Mouse (Mus musculus) liver, embryonic 14.5 days (tissue): ENCODE data around the gene Spata25. TPM values are rescaled to one million over a fixed set of nuclear protein-coding genes. Genes with fewer than 3 reads are reported as not detected.
A peak's percentile ranks its signal among the peaks of the same experiment; 100 is the strongest.

ENCODE experiments used
- ATAC-seq: fragments of 200-750 bp; cut with Nextera tagmentation; 2 replicates; pipeline ENCODE4 v1.8.0; 2017; ENCODE audit warnings: moderate number of reproducible peaks, mild to moderate bottlenecking, moderate library complexity; ENCODE audit not compliant: insufficient read depth
- DNase-seq, 3 experiments: peaks; one replicate each; pipeline ENCODE4 v3.0.0-alpha.2; 2012 to 2013; ENCODE audit warnings: low read depth in 3 of 3, low spot score in 3 of 3
- H3K27ac ChIP-seq: fragments of 300-500 bp; sonication (generic); 2 replicates; pipeline ENCODE4 v1.5.1; 2014; ENCODE audit warnings: moderate library complexity, mild to moderate bottlenecking, control low read depth, inconsistent platforms
- H3K27me3 ChIP-seq: fragments of 300-500 bp; sonication (generic); 2 replicates; pipeline ENCODE4 v1.6.1; 2014; ENCODE audit warnings: mild to moderate bottlenecking, low read length, moderate library complexity; ENCODE audit not compliant: control insufficient read depth, insufficient read depth
- H3K36me3 ChIP-seq: fragments of 300-500 bp; sonication (generic); replicated peaks from 2 replicates; pipeline ENCODE4 v1.6.1; 2014; ENCODE audit warnings: low read depth; ENCODE audit not compliant: control insufficient read depth, insufficient read depth
- H3K4me1 ChIP-seq, 2 experiments: fragments of 200-500 bp in 1 of 2; fragments of 300-500 bp in 1 of 2; sonication (generic) in 1 of 2; replicated peaks; 2 replicates each; pipeline ENCODE4 v1.6.1; 2012 to 2014; ENCODE audit warnings: antibody characterized with exemption in 1 of 2, inconsistent platforms in 1 of 2, low read length in 1 of 2; ENCODE audit not compliant: control insufficient read depth in 2 of 2, insufficient read depth in 2 of 2
- H3K4me2 ChIP-seq: fragments of 300-500 bp; sonication (generic); 2 replicates; pipeline ENCODE4 v1.6.1; 2014; ENCODE audit warnings: low read depth, mild to moderate bottlenecking, control low read depth, moderate library complexity
- H3K4me3 ChIP-seq, 2 experiments: fragments of 200-500 bp in 1 of 2; fragments of 300-500 bp in 1 of 2; sonication (generic) in 1 of 2; 2 replicates each; pipeline ENCODE4 v1.5.1; 2012 to 2014; ENCODE audit warnings: low read depth in 2 of 2, low read length in 2 of 2, mild to moderate bottlenecking in 2 of 2, control low read depth in 1 of 2, inconsistent platforms in 1 of 2, moderate library complexity in 1 of 2; ENCODE audit not compliant: insufficient read depth in 1 of 2
- H3K9ac ChIP-seq: fragments of 300-500 bp; sonication (generic); replicated peaks from 2 replicates; pipeline ENCODE4 v1.6.1; 2014; ENCODE audit warnings: mild to moderate bottlenecking, control low read depth, moderate library complexity
- H3K9me3 ChIP-seq: fragments of 300-500 bp; sonication (generic); 2 replicates; pipeline ENCODE4 v1.6.1; 2016; ENCODE audit warnings: low read length, mixed read lengths; ENCODE audit not compliant: control insufficient read depth
- CTCF ChIP-seq: IDR thresholded peaks from 2 replicates; pipeline ENCODE4 v1.5.1; 2016; ENCODE audit warnings: antibody characterized with exemption, low read depth, control low read depth
- EP300 ChIP-seq: IDR thresholded peaks from 2 replicates; pipeline ENCODE4 v1.6.1; 2016; ENCODE audit warnings: antibody characterized with exemption, low read depth
- WGBS: fragments of 180-500 bp; shearing (Covaris S2); extraction: QIAGEN DNeasy Blood & Tissue Kit; methylation state at CpG from one replicate; pipeline ENCODE4 v1.1.7; 2014; ENCODE audit not compliant: insufficient replicate concordance; 5-methylcytosine and 5-hydroxymethylcytosine counted together
- polyA plus RNA-seq, 2 experiments: library from polyadenylated mRNA; depleted of rRNA in 1 of 2; stranded (reverse) in 1 of 2; unstranded in 1 of 2; fragments of >200 nt; fragmentation: Nextera tagmentation in 1 of 2; extraction: Ambion mirVana in 1 of 2; gene quantifications; 2 replicates each; pipeline versions ENCODE4 v1.2.1 to v1.2.3; 2012 to 2014

Gene Spata25
- polyA plus RNA-seq, 2 experiments: not detected

- TF ChIP-seq EP300 (no peak), CTCF (peak; percentile 63)
- ATAC-seq (no peak), DNase-seq (no peak)
- no peak overlapping the region for H3K4me2 ChIP-seq
- H3K9ac ChIP-seq: no peak overlapping the region
- H3K4me1 ChIP-seq: no peaks in the 10 kb centered on the region
- no peaks in the 10 kb centered on the region for H3K36me3 ChIP-seq
- WGBS: 37% methylated on average over 3 of the region's 3 CpGs
- H3K27ac ChIP-seq: no peak overlapping the region
- no peaks in the 10 kb centered on the region for H3K9me3 ChIP-seq
- no peaks in the 10 kb centered on the region for H3K27me3 ChIP-seq
- H3K4me3 ChIP-seq: no peak overlapping the region
These were observed 17.4 kb upstream of the Spata25 start for GRCm38 (mm10) chr2:164845782-164846181.

GRCm38 (mm10) chr2:164835164-164835563, 6.8 kb upstream of the Spata25 start:
- Histone ChIP-seq H3K27ac (no peak overlapping the region), H3K4me2 (peak overlapping the region; percentile 100), H3K9me3 (no peaks in the 10 kb centered on the region), H3K9ac (no peak overlapping the region), H3K4me1 (peaks cover 0 to 3% of the 10 kb centered on the region in 2 experiments; a peak in 1 of 4 replicates), H3K4me3 (no peak overlapping the region), H3K36me3 (peaks cover 3% of the 10 kb centered on the region; the same call in 1 of the 2 replicates), H3K27me3 (no peaks in the 10 kb centered on the region)
- ATAC-seq (no peak), DNase-seq (no peak)
- 95% methylated on average over 4 of the region's 4 CpGs for WGBS
- no peak for TF ChIP-seq CTCF
- TF ChIP-seq EP300: no peak

GRCm38 (mm10) chr2:164834531-164834930, 6.2 kb upstream of the Spata25 start:
- no peak for ATAC-seq
- Histone ChIP-seq H3K4me1 (peaks cover 0 to 3% of the 10 kb centered on the region in 2 experiments; a peak in 1 of 4 replicates), H3K9ac (peak overlapping the region; percentile 81), H3K4me2 (peak overlapping the region; percentile 100), H3K4me3 (peak overlapping the region; percentile 73 to 83), H3K36me3 (peaks cover 3% of the 10 kb centered on the region; the same call in 1 of the 2 replicates), H3K27me3 (no peaks in the 10 kb centered on the region), H3K27ac (no peak overlapping the region), H3K9me3 (no peaks in the 10 kb centered on the region)
- WGBS: 39% methylated on average over 8 of the region's 8 CpGs
- no peak for DNase-seq
- peak; percentile 23; the same call in 1 of the 2 replicates for TF ChIP-seq CTCF
- TF ChIP-seq EP300: no peak

GRCm38 (mm10) chr2:164833314-164833959, 5.1 kb upstream of the Spata25 start, which contains the start of gene Neurl2:
Gene Neurl2, minus strand, starts transcription at chr2:164833456.
- TF ChIP-seq EP300: no peak
- TF ChIP-seq CTCF: peak; percentile 44
- Histone ChIP-seq H3K9me3 (no peaks in the 10 kb centered on the region), H3K36me3 (peaks cover 3% of the 10 kb centered on the region; the same call in 1 of the 2 replicates), H3K4me2 (peak within 1 kb of the TSS; percentile 100), H3K27ac (peak within 1 kb of the TSS; percentile 64), H3K4me3 (peak within 1 kb of the TSS; percentile 73 to 83), H3K4me1 (peaks cover 0 to 3% of the 10 kb centered on the region in 2 experiments; a peak in 1 of 4 replicates), H3K27me3 (no peaks in the 10 kb centered on the region), H3K9ac (peak within 1 kb of the TSS; percentile 81)
- peak; percentile 83 to 86 (median 84) for DNase-seq
- 0% methylated on average over 31 of the region's 31 CpGs for WGBS
- peak; percentile 59 for ATAC-seq

GRCm38 (mm10) chr2:164832748-164833301, 4.5 kb upstream of the Spata25 start, which contains the start of gene Ctsa:
Gene Ctsa, plus strand, starts transcription at chr2:164832873.
- Histone ChIP-seq H3K27me3 (no peaks in the 10 kb centered on the region), H3K4me3 (peak within 1 kb of the TSS; percentile 73 to 83), H3K9ac (peak within 1 kb of the TSS; percentile 81), H3K36me3 (peaks cover 3% of the 10 kb centered on the region; the same call in 1 of the 2 replicates), H3K4me2 (peak within 1 kb of the TSS; percentile 100), H3K27ac (peak within 1 kb of the TSS; percentile 64), H3K4me1 (peaks cover 0 to 3% of the 10 kb centered on the region in 2 experiments; a peak in 1 of 4 replicates), H3K9me3 (no peaks in the 10 kb centered on the region)
- ATAC-seq (peak; percentile 67), DNase-seq (peak; percentile 58 to 66 (median 58))
- under 1% methylated on average over 35 of the region's 35 CpGs for WGBS
- TF ChIP-seq EP300 (no peak), CTCF (peak; percentile 87)
